Mouse (Mus musculus): Measurements from ENCODE around the gene 7420426K07Rik. TPM values are rescaled to one million over a fixed set of nuclear protein-coding genes. Genes with fewer than 3 reads are reported as not detected.

7420426K07Rik gene
- not detected in 2 replicates for polyA plus RNA-seq (2014; fragmentation: Nextera tagmentation; extraction: Ambion mirVana)

- ATAC-seq (replicated peaks; ENCODE audit: insufficient number of reproducible peaks, low FRiP score, low TSS enrichment, low read depth): no peak
Observed at GRCm38 (mm10) chr9:98902819-98903218, at the start of gene 7420426K07Rik. Gene 7420426K07Rik, plus strand, starts transcription at chr9:98903119.

GRCm38 (mm10) chr9:98856210-98856609 is 46.7 kb upstream of the 7420426K07Rik start, which contains the start of gene Prr23a2:
Gene Prr23a2, plus strand, starts transcription at chr9:98856494.
- Histone ChIP-seq H3K36me3 (replicated peaks; ENCODE audit: control insufficient read depth, insufficient read depth, low read depth, low read length) (no peaks in the 10 kb centered on the region), H3K9me3 (replicated peaks; ENCODE audit: control insufficient read depth, low read length) (no peaks in the 10 kb centered on the region), H3K27me3 (ENCODE audit: control insufficient read depth, insufficient read depth, low read length) (no peaks in the 10 kb centered on the region), H3K4me3 (ENCODE audit: low read depth, low read length) (no peak within 1 kb of the TSS), H3K4me1 (ENCODE audit: control insufficient read depth, insufficient read depth, low read length) (no peaks in the 10 kb centered on the region), H3K27ac (replicated peaks; ENCODE audit: low read depth, low read length) (no peak within 1 kb of the TSS), H3K9ac (replicated peaks; ENCODE audit: low read length) (no peak within 1 kb of the TSS), H3K4me2 (ENCODE audit: low read depth, low read length) (no peak within 1 kb of the TSS)
- WGBS: 74% methylated on average over 18 of the region's 18 CpGs
- no peak for DNase-seq (ENCODE audit: low spot score)
- no peak for ATAC-seq (replicated peaks; ENCODE audit: insufficient number of reproducible peaks, low FRiP score, low TSS enrichment, low read depth)

More at GRCm38 (mm10) chr9:98902819-98903218, at the start of gene 7420426K07Rik:
- no peak within 1 kb of the TSS for H3K9ac ChIP-seq (replicated peaks; ENCODE audit: low read length)
- H3K36me3 ChIP-seq (replicated peaks; ENCODE audit: control insufficient read depth, insufficient read depth, low read depth, low read length): no peaks in the 10 kb centered on the region
- no peaks in the 10 kb centered on the region for H3K4me1 ChIP-seq (ENCODE audit: control insufficient read depth, insufficient read depth, low read length)
- no peak within 1 kb of the TSS for H3K4me2 ChIP-seq (ENCODE audit: low read depth, low read length)
- DNase-seq (ENCODE audit: low spot score): no peak
- H3K9me3 ChIP-seq (replicated peaks; ENCODE audit: control insufficient read depth, low read length): no peaks in the 10 kb centered on the region
- 82% methylated on average over 2 of the region's 2 CpGs for WGBS
- H3K27ac ChIP-seq (replicated peaks; ENCODE audit: low read depth, low read length): no peak within 1 kb of the TSS
- H3K27me3 ChIP-seq (ENCODE audit: control insufficient read depth, insufficient read depth, low read length): no peaks in the 10 kb centered on the region
- H3K4me3 ChIP-seq (ENCODE audit: low read depth, low read length): no peak within 1 kb of the TSS

- no peaks in the 10 kb centered on the region for H3K27me3 ChIP-seq (ENCODE audit: control insufficient read depth, insufficient read depth, low read length)
- no peak overlapping the region for H3K27ac ChIP-seq (replicated peaks; ENCODE audit: low read depth, low read length)
- no peaks in the 10 kb centered on the region for H3K4me1 ChIP-seq (ENCODE audit: control insufficient read depth, insufficient read depth, low read length)
- ATAC-seq (replicated peaks; ENCODE audit: insufficient number of reproducible peaks, low FRiP score, low TSS enrichment, low read depth) (no peak), DNase-seq (ENCODE audit: low spot score) (peak; percentile 17)
- no peaks in the 10 kb centered on the region for H3K9me3 ChIP-seq (replicated peaks; ENCODE audit: control insufficient read depth, low read length)
- 63% methylated on average over 3 of the region's 3 CpGs for WGBS
- no peak overlapping the region for H3K4me2 ChIP-seq (ENCODE audit: low read depth, low read length)
- no peaks in the 10 kb centered on the region for H3K36me3 ChIP-seq (replicated peaks; ENCODE audit: control insufficient read depth, insufficient read depth, low read depth, low read length)
- H3K4me3 ChIP-seq (ENCODE audit: low read depth, low read length): no peak overlapping the region
- H3K9ac ChIP-seq (replicated peaks; ENCODE audit: low read length): no peak overlapping the region
Observed at GRCm38 (mm10) chr9:98863463-98863862, 39.5 kb upstream of the 7420426K07Rik start.

- ATAC-seq (replicated peaks; ENCODE audit: insufficient number of reproducible peaks, low FRiP score, low TSS enrichment, low read depth): no peak
- WGBS: 52% methylated on average over 22 of the region's 22 CpGs
Observed at GRCm38 (mm10) chr9:98864571-98864970, 38.3 kb upstream of the 7420426K07Rik start, which contains the start of gene Prr23a3. Gene Prr23a3, plus strand, starts transcription at chr9:98864767.

GRCm38 (mm10) chr9:98901486-98901885 is 1.4 kb upstream of the 7420426K07Rik start:
- ATAC-seq (replicated peaks; ENCODE audit: insufficient number of reproducible peaks, low FRiP score, low TSS enrichment, low read depth) (no peak), DNase-seq (ENCODE audit: low spot score) (no peak)
- Histone ChIP-seq H3K27ac (replicated peaks; ENCODE audit: low read depth, low read length) (no peak overlapping the region), H3K4me1 (ENCODE audit: control insufficient read depth, insufficient read depth, low read length) (no peaks in the 10 kb centered on the region), H3K9ac (replicated peaks; ENCODE audit: low read length) (no peak overlapping the region), H3K4me2 (ENCODE audit: low read depth, low read length) (no peak overlapping the region), H3K4me3 (ENCODE audit: low read depth, low read length) (no peak overlapping the region), H3K27me3 (ENCODE audit: control insufficient read depth, insufficient read depth, low read length) (no peaks in the 10 kb centered on the region), H3K9me3 (replicated peaks; ENCODE audit: control insufficient read depth, low read length) (peaks cover 3% of the 10 kb centered on the region; the same call in 1 of the 2 replicates), H3K36me3 (replicated peaks; ENCODE audit: control insufficient read depth, insufficient read depth, low read depth, low read length) (no peaks in the 10 kb centered on the region)
- 74% methylated on average over 1 of the region's 1 CpGs for WGBS

More at GRCm38 (mm10) chr9:98864571-98864970, 38.3 kb upstream of the 7420426K07Rik start, which contains the start of gene Prr23a3:
- H3K9me3 ChIP-seq (replicated peaks; ENCODE audit: control insufficient read depth, low read length): no peaks in the 10 kb centered on the region
- no peak within 1 kb of the TSS for H3K27ac ChIP-seq (replicated peaks; ENCODE audit: low read depth, low read length)
- H3K4me1 ChIP-seq (ENCODE audit: control insufficient read depth, insufficient read depth, low read length): no peaks in the 10 kb centered on the region
- no peak within 1 kb of the TSS for H3K4me2 ChIP-seq (ENCODE audit: low read depth, low read length)
- H3K36me3 ChIP-seq (replicated peaks; ENCODE audit: control insufficient read depth, insufficient read depth, low read depth, low read length): no peaks in the 10 kb centered on the region
- no peak within 1 kb of the TSS for H3K4me3 ChIP-seq (ENCODE audit: low read depth, low read length)
- no peak for DNase-seq (ENCODE audit: low spot score)
- no peaks in the 10 kb centered on the region for H3K27me3 ChIP-seq (ENCODE audit: control insufficient read depth, insufficient read depth, low read length)
- no peak within 1 kb of the TSS for H3K9ac ChIP-seq (replicated peaks; ENCODE audit: low read length)

GRCm38 (mm10) chr9:98920629-98921523 is 18.0 kb downstream of the 7420426K07Rik start:
- Histone ChIP-seq H3K4me3 (ENCODE audit: low read depth, low read length) (no peak overlapping the region), H3K9me3 (replicated peaks; ENCODE audit: control insufficient read depth, low read length) (no peaks in the 10 kb centered on the region), H3K36me3 (replicated peaks; ENCODE audit: control insufficient read depth, insufficient read depth, low read depth, low read length) (no peaks in the 10 kb centered on the region), H3K9ac (replicated peaks; ENCODE audit: low read length) (no peak overlapping the region), H3K27ac (replicated peaks; ENCODE audit: low read depth, low read length) (no peak overlapping the region), H3K4me2 (ENCODE audit: low read depth, low read length) (no peak overlapping the region), H3K4me1 (ENCODE audit: control insufficient read depth, insufficient read depth, low read length) (no peaks in the 10 kb centered on the region), H3K27me3 (ENCODE audit: control insufficient read depth, insufficient read depth, low read length) (no peaks in the 10 kb centered on the region)
- DNase-seq (ENCODE audit: low spot score): no peak
- ATAC-seq (replicated peaks; ENCODE audit: insufficient number of reproducible peaks, low FRiP score, low TSS enrichment, low read depth): no peak
- WGBS: 92% methylated on average over 5 of the region's 5 CpGs

- H3K27me3 ChIP-seq (ENCODE audit: control insufficient read depth, insufficient read depth, low read length): no peaks in the 10 kb centered on the region
- no peak overlapping the region for H3K27ac ChIP-seq (replicated peaks; ENCODE audit: low read depth, low read length)
- no peak overlapping the region for H3K9ac ChIP-seq (replicated peaks; ENCODE audit: low read length)
- H3K9me3 ChIP-seq (replicated peaks; ENCODE audit: control insufficient read depth, low read length): no peaks in the 10 kb centered on the region
- peak; percentile 59; the same call in 1 of the 2 replicates for ATAC-seq (replicated peaks; ENCODE audit: insufficient number of reproducible peaks, low FRiP score, low TSS enrichment, low read depth)
- no peak for DNase-seq (ENCODE audit: low spot score)
- no peaks in the 10 kb centered on the region for H3K36me3 ChIP-seq (replicated peaks; ENCODE audit: control insufficient read depth, insufficient read depth, low read depth, low read length)
- H3K4me3 ChIP-seq (ENCODE audit: low read depth, low read length): no peak overlapping the region
- no peaks in the 10 kb centered on the region for H3K4me1 ChIP-seq (ENCODE audit: control insufficient read depth, insufficient read depth, low read length)
- WGBS: 30% methylated on average over 6 of the region's 6 CpGs
- H3K4me2 ChIP-seq (ENCODE audit: low read depth, low read length): no peak overlapping the region
Observed at GRCm38 (mm10) chr9:98923119-98923518, 20.2 kb downstream of the 7420426K07Rik start.

- no peaks in the 10 kb centered on the region for H3K36me3 ChIP-seq (replicated peaks; ENCODE audit: control insufficient read depth, insufficient read depth, low read depth, low read length)
- DNase-seq (ENCODE audit: low spot score): no peak
- H3K9ac ChIP-seq (replicated peaks; ENCODE audit: low read length): no peak overlapping the region
- H3K27ac ChIP-seq (replicated peaks; ENCODE audit: low read depth, low read length): no peak overlapping the region
- WGBS: 59% methylated on average over 6 of the region's 6 CpGs
- H3K27me3 ChIP-seq (ENCODE audit: control insufficient read depth, insufficient read depth, low read length): no peaks in the 10 kb centered on the region
- no peaks in the 10 kb centered on the region for H3K4me1 ChIP-seq (ENCODE audit: control insufficient read depth, insufficient read depth, low read length)
- no peak for ATAC-seq (replicated peaks; ENCODE audit: insufficient number of reproducible peaks, low FRiP score, low TSS enrichment, low read depth)
- H3K9me3 ChIP-seq (replicated peaks; ENCODE audit: control insufficient read depth, low read length): no peaks in the 10 kb centered on the region
- H3K4me3 ChIP-seq (ENCODE audit: low read depth, low read length): no peak overlapping the region
- no peak overlapping the region for H3K4me2 ChIP-seq (ENCODE audit: low read depth, low read length)
Observed at GRCm38 (mm10) chr9:98924183-98924582, 21.3 kb downstream of the 7420426K07Rik start.

Data from embryonic facial prominence, embryonic 11.5 days (tissue).